Mouse (Mus musculus): ENCODE results near the gene Dyx1c1.

Dyx1c1 gene

GRCm38 (mm10) chr9:72958521-72959450 lies at the start of gene Dyx1c1, which contains the start of gene Gm44503:
TSS of gene Dyx1c1 (plus strand) at chr9:72958785.
TSS of gene Gm44503 (plus strand) at chr9:72958852.
- DNase-seq (ENCODE audit: low read depth, low spot score) = peak; percentile 72

GRCm38 (mm10) chr9:72911381-72911780 lies 47.2 kb upstream of the Dyx1c1 start:
- DNase-seq (ENCODE audit: low read depth, low spot score) = no peak

GRCm38 (mm10) chr9:72913551-72913950 lies 45.0 kb upstream of the Dyx1c1 start:
- no peak for DNase-seq (ENCODE audit: low read depth, low spot score)

GRCm38 (mm10) chr9:72915728-72916127 lies 42.9 kb upstream of the Dyx1c1 start:
- DNase-seq (ENCODE audit: low read depth, low spot score) = no peak

- no peak for DNase-seq (ENCODE audit: low read depth, low spot score)
Observed at GRCm38 (mm10) chr9:72923068-72923467, 35.5 kb upstream of the Dyx1c1 start.

GRCm38 (mm10) chr9:72925021-72925934 lies 33.3 kb upstream of the Dyx1c1 start, which contains the start of gene Pygo1:
TSS of gene Pygo1 (plus strand) at chr9:72925645.
- no peak for DNase-seq (ENCODE audit: low read depth, low spot score)

GRCm38 (mm10) chr9:72925935-72926258 lies 32.7 kb upstream of the Dyx1c1 start:
- no peak for DNase-seq (ENCODE audit: low read depth, low spot score)

GRCm38 (mm10) chr9:72931166-72931790 lies 27.3 kb upstream of the Dyx1c1 start:
- no peak for DNase-seq (ENCODE audit: low read depth, low spot score)

- DNase-seq (ENCODE audit: low read depth, low spot score) = no peak
Observed at GRCm38 (mm10) chr9:72935309-72935708, 23.3 kb upstream of the Dyx1c1 start.

- DNase-seq (ENCODE audit: low read depth, low spot score) = no peak
Observed at GRCm38 (mm10) chr9:72936301-72936700, 22.3 kb upstream of the Dyx1c1 start.

GRCm38 (mm10) chr9:72943424-72943823 lies 15.2 kb upstream of the Dyx1c1 start:
- DNase-seq (ENCODE audit: low read depth, low spot score) = no peak

- no peak for DNase-seq (ENCODE audit: low read depth, low spot score)
Observed at GRCm38 (mm10) chr9:72944286-72944685, 14.3 kb upstream of the Dyx1c1 start.

- no peak for DNase-seq (ENCODE audit: low read depth, low spot score)
Observed at GRCm38 (mm10) chr9:72947010-72947409, 11.6 kb upstream of the Dyx1c1 start.

- DNase-seq (ENCODE audit: low read depth, low spot score) = no peak
Observed at GRCm38 (mm10) chr9:72949572-72949971, 9.0 kb upstream of the Dyx1c1 start.

GRCm38 (mm10) chr9:72954746-72955145 lies 3.8 kb upstream of the Dyx1c1 start:
- DNase-seq (ENCODE audit: low read depth, low spot score) = no peak

- no peak for DNase-seq (ENCODE audit: low read depth, low spot score)
Observed at GRCm38 (mm10) chr9:72955546-72955945, 3.0 kb upstream of the Dyx1c1 start.

- no peak for DNase-seq (ENCODE audit: low read depth, low spot score)
Observed at GRCm38 (mm10) chr9:72961346-72961745, 2.8 kb downstream of the Dyx1c1 start.

GRCm38 (mm10) chr9:72961959-72962358 lies 3.4 kb downstream of the Dyx1c1 start:
- no peak for DNase-seq (ENCODE audit: low read depth, low spot score)

GRCm38 (mm10) chr9:72968349-72969061 lies 9.9 kb downstream of the Dyx1c1 start:
- peak; percentile 70 for DNase-seq (ENCODE audit: low read depth, low spot score)

GRCm38 (mm10) chr9:72969874-72970273 lies 11.3 kb downstream of the Dyx1c1 start:
- DNase-seq (ENCODE audit: low read depth, low spot score) = no peak

- no peak for DNase-seq (ENCODE audit: low read depth, low spot score)
Observed at GRCm38 (mm10) chr9:72972435-72972834, 13.8 kb downstream of the Dyx1c1 start.

Data from brain, embryonic 18.5 days (tissue).